Comparison of ENCODE assay signal across 15 mouse cellular contexts in the genomic region with DNA sequence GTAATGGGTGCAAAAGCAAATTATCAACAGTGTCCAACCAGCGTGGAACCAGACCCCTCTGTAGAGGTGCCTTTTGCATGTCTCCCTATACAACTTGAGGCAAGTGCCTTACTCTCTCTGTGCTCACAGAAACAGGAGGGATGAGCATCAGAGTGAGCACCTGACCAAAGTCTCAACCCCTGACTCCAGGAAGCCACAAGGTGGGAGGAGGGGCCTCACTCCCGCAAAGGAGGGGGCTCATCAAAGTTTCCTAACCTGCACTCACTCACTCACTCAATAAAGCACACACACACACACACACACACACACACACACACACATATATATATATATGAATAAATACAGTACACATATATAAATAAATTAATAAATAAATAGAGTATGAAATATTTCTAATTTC.
"Had no signal": no experiment of that assay in that cellular context is flagged by ENCODE, and none has a peak within 500 bp of the region (broad histone marks: within the 10 kb centered on the region; RNA-seq: fewer than 3 reads in every experiment).

No protein-coding gene starts in this region.

- DNase-seq: kidney, adult 11 months; kidney, adult 9 months; kidney, postnatal 4 days; left cerebral cortex, postnatal 4 days; lung, adult 18-20 months; spleen, adult 18-20 months had no signal

- H3K27ac ChIP-seq: layer of hippocampus, adult 2 months; limb, embryonic 13.5 days; liver, embryonic 14.5 days; macrophage; midbrain, embryonic 12.5 days; stomach, embryonic 15.5 days had no signal

- H3K27me3 ChIP-seq: limb, embryonic 13.5 days; megakaryocyte, embryonic 14.5 days; midbrain, embryonic 12.5 days; neural tube, embryonic 15.5 days; stomach, embryonic 15.5 days had no signal

- H3K4me3 ChIP-seq: layer of hippocampus, adult 2 months; limb, embryonic 13.5 days; megakaryocyte, embryonic 14.5 days; midbrain, embryonic 12.5 days; neural tube, embryonic 15.5 days; stomach, embryonic 15.5 days had no signal

- H3K4me1 ChIP-seq: midbrain, embryonic 12.5 days; stomach, embryonic 15.5 days had no signal

- ATAC-seq: lung, postnatal 0 days had no signal

- H3K36me3 ChIP-seq: midbrain, embryonic 12.5 days; stomach, embryonic 15.5 days had no signal
